Mouse (Mus musculus) left cerebral cortex, postnatal 14 days (tissue): Measurements from ENCODE around the gene Bex1. TPM values are rescaled to one million over a fixed set of nuclear protein-coding genes. Genes with fewer than 3 reads are reported as not detected.

Experiments used
- DNase-seq, 2 experiments: peaks; one replicate each; pipeline ENCODE4 v3.0.0; 2021 to 2022; ENCODE audit warnings: low spot score in 2 of 2, mixed read lengths in 1 of 2
- intact Hi-C: fragments of 180-260 bp; cut with DNase I; formaldehyde crosslinking; loops from one replicate; pipeline ENCODE4 v1.15.1; 2025
- microRNA-seq, 2 experiments: library from miRNA; unstranded; fragments of <30 nt; microRNA quantifications; one replicate each; pipeline ENCODE4 v1.2.0; 2022
- total RNA-seq, 2 experiments: library from RNA; stranded (reverse); gene quantifications; 2 replicates each; pipeline ENCODE4 v1.2.3; 2021

The Bex1 gene
- total RNA-seq, 2 experiments from 2014 or later = 95.2 to 113 TPM

DNA sequence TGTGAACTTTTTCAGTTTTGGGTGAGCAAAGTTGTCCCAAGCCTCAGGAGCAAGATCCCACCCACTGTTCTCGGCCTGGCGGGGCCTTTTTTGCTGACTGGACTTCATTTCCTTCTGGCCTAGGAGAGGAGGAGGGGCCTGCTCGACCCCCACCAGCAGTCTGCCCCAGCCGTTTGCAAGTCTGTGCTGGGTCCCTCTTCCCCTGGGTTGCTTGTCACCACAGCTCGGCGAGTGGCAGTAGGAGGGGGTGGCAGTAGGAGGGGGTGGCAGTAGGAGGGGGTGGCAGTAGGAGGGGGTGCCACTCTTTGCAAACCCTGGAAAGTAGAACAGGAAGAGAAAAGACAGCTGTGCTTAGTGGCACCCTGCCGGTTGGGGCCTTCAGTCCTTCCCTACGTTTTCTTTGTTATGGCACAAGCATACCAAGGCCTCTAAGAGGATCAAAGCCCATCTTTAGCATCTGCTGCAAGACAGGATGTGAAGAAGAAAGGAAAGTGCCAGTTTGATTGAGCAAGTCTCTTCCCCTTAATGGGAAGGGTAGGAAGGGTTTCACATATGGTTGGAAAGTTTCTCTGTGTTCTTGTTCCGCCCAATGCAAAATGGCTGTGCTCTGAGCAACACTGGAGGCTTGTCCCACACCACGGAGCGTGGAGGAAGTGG, 34.3 kb downstream of the Bex1 start:
- intact Hi-C loops = no loop called here

DNA sequence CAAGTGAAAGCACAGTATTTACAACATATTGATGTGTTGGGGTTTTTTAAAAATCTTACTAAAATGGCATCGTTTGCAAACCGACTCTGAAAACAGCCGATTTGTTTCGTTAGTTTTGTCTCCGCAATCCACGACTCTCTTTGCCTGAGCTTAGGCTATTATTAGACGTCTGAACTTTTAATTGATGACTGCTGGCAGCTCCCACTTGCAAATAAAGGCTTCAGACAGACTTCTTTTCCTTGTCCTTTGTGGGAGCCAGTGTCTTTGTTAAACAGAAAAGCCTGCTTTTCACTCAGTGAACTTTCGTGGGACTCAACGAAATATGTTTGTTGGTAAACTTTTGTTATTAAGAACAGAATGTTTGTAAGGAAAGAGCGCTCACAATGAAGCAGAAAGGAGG, 42.5 kb downstream of the Bex1 start:
- no peak for DNase-seq
- intact Hi-C loops = no loop called here

More for the DNA sequence above, 34.3 kb downstream of the Bex1 start:
- no peak for DNase-seq

DNA sequence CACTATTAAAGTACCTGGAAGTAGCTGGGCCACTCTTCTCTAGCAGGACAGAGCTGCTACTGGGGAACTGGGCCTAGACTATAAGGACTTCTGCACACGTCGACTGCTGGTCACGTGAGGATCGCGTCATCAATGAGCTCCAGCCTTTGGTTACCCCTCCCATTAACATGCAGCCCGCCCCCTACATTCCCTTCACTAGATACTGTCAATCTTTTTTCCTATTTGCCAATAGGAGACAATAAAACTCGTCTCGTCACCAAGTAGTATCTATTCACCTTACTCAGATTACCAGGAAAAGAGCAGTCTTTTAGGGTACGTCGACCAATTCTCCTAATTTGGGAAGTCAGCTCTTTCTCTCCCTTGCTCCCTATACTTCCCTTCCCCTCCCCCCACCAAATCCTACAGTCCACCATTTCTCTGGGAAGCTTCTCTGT, 43.2 kb downstream of the Bex1 start, which contains the start of gene Tceal8:
Gene Tceal8 (minus strand): TSS at position 225 of the 434 bp plus-strand sequence.
- intact Hi-C loops = no loop called here
- peak; percentile 71 to 89 for DNase-seq

DNA sequence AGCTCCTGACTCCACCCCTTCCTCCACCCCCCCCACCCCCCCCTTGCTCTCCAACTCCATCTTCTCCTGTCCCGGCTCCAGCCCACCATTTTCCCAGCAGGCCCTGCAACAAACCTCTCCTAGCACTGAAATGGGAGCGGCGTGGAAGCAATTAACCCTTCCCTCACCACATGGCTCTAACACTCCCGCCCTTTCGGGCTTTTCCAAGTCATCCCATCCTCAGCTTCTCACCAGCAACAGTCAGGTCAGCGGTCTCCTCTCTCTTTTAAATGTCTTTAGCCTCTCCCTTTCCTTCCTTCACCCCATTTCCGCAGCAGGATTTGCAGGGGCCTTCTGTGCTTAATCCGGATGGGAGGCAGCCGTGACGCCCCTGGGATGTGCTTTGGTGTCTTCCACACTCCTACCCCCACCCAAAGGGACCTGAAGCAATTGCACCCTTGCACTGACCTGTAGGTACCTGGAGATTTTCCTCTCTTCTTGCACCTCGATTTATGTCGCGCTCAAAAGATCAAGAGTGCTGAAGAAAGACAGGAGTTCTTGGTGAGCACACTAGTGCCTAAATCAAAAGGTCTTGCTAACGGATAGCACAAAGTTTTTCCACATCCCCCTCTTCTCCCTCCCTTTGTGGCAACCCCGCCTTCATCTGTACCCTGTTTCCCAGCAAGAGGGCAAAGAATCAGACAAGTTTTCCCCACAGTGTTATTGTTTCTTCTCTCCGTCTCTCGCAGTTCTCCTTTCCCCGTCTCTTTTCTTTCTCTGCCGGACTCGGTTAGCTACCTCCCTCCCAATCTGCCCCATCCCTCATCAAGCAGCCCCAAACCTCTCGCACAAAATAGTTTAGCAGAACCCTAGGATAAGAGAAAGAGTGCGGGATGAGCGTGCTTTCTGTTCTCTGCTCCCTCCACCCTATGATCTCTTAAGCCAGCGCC, 43.9 kb downstream of the Bex1 start:
- peak; percentile 58 to 61 for DNase-seq
- intact Hi-C loops = no loop called here

DNA sequence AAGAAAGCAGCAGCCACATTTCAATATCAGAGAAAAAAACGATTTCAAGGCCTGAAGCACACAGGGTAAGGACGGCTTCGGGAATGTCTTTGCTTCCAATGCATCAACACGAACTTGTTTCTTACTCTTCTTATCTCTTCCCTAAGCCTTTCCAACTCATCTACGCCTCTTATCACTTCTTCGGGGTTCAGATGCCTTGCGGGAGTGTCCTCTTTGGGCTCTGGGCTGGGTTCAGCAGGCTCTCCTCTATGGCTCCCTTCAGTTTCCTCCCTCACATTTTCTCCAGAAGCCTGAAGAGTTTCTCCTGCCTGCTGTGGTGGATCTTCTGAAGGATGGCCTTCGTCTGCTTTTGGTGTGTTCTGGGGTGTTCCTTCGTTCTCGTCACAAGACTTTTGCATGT, 44.7 kb downstream of the Bex1 start:
- no peak for DNase-seq
- intact Hi-C loops = no loop called here

Small RNA genes within 50 kb of the gene (microRNA-seq; reads per million reads assigned to microRNA genes)
- 0 reads per million in 2 experiments for gene Mir6383

Other genes starting within 250 kb of the Bex1 start
- gene Arxes2, start 221.7 kb downstream of the Bex1 start, total RNA-seq = 10 to 100 TPM; 77.8 to 96.9 TPM
- 10 to 100 TPM; 57.2 to 59.4 TPM for gene Arxes1, start 182.1 kb downstream of the Bex1 start, total RNA-seq
- 100 to 1,000 TPM; 410 to 431 TPM for gene Bex2, start 147.3 kb downstream of the Bex1 start, total RNA-seq
- not detected for gene Nxf3, start 130.3 kb downstream of the Bex1 start, total RNA-seq
- 10 to 100 TPM; 19.9 to 29.8 TPM for gene Bex4, start 76.5 kb downstream of the Bex1 start, total RNA-seq
- gene Tceal8, start 43.2 kb downstream of the Bex1 start, total RNA-seq = 10 to 100 TPM; 36.8 to 42.7 TPM
- 100 to 1,000 TPM; 119 to 143 TPM for gene Tceal5, start 11.6 kb downstream of the Bex1 start, total RNA-seq
- 1 to 10 TPM; 3.6 to 5.8 TPM for gene Tceal7, start 734 bp downstream of the Bex1 start, total RNA-seq
- 100 to 1,000 TPM in 1 of 2 experiments, 10 to 100 TPM in 1; 96.6 to 110 TPM for gene Tceal9, start 29.6 kb upstream of the Bex1 start, total RNA-seq
- gene Bex3, start 54.7 kb upstream of the Bex1 start, total RNA-seq = 100 to 1,000 TPM; 373 to 380 TPM